Mouse (Mus musculus) left cerebral cortex, postnatal 14 days (tissue): ENCODE data around the gene Prr13. TPM values are rescaled to one million over a fixed set of nuclear protein-coding genes. Genes with fewer than 3 reads are reported as not detected.

Experiments used
- DNase-seq, 2 experiments: peaks; one replicate each; pipeline ENCODE4 v3.0.0; 2021 to 2022; ENCODE audit warnings: low spot score in 2 of 2, mixed read lengths in 1 of 2
- intact Hi-C: fragments of 180-260 bp; cut with DNase I; formaldehyde crosslinking; loops from one replicate; pipeline ENCODE4 v1.15.1; 2025
- long read RNA-seq, 2 experiments: library from polyadenylated mRNA; stranded (forward); transcript quantifications; one replicate each; pipeline ENCODE4 v2.0.0; 2021
- total RNA-seq, 2 experiments: library from RNA; stranded (reverse); gene quantifications; 2 replicates each; pipeline ENCODE4 v1.2.3; 2021

Prr13 gene
- total RNA-seq: 10 to 100 TPM; 22.3 to 24.8 TPM
- long read RNA-seq, experiment 1, transcript Prr13-201 (5 exons, 1,224 nt): minor isoform, 10 of 37 reads
- long read RNA-seq, experiment 1, transcript Prr13-204 (4 exons, 1,055 nt): major isoform, 22 of 37 reads
- long read RNA-seq, experiment 1, partial matches to known transcripts: 1 of 37 reads
- long read RNA-seq, experiment 1, other reads (novel, unspliced or antisense): 1 of 37 reads
- long read RNA-seq, experiment 2, transcript Prr13-204 (4 exons, 1,055 nt): major isoform, 18 of 28 reads
- long read RNA-seq, experiment 2, transcript Prr13-201 (5 exons, 1,224 nt): minor isoform, 8 of 28 reads
- long read RNA-seq, experiment 2, partial matches to known transcripts: 0 of 28 reads
- long read RNA-seq, experiment 2, other reads (novel, unspliced or antisense): 0 of 28 reads

DNA sequence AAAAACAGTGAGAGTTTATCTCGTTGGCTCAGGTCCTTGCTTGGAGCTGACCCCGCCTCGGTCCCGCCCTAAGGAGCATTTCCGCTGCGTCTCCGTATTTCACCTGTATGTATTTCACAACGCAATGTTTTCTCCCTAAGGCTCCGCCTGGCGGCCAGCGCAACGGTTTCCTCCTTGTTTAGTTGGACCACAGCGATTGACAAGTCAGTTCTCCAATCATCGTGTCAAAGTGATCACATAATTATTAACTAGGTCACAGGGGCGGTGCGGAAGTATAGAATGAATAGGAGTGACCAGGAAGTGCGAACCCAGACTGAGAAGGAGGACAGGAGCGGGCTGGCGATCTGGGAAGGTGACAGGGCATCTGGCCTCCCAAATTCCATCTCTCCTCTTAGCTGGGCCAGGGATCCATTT is at the start of gene Prr13:
TSS of gene Prr13 (plus strand) at position 125 of the 414 bp plus-strand sequence.
- peak; percentile 85 to 91 for DNase-seq
- intact Hi-C loops: no loop called here

DNA sequence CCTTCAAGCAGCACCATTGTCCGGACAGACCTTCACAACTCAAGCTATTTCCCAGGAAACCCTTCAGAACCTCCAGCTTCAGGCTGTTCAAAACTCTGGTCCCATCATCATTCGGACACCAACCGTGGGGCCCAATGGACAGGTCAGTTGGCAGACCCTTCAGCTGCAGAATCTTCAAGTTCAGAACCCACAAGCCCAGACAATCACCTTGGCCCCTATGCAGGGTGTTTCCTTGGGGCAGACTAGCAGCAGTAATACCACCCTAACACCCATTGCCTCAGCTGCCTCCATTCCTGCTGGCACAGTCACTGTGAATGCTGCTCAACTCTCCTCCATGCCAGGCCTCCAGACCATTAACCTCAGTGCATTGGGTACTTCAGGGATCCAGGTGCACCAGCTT is 49.5 kb upstream of the Prr13 start:
- DNase-seq: no peak
- intact Hi-C loops: no loop called here

DNA sequence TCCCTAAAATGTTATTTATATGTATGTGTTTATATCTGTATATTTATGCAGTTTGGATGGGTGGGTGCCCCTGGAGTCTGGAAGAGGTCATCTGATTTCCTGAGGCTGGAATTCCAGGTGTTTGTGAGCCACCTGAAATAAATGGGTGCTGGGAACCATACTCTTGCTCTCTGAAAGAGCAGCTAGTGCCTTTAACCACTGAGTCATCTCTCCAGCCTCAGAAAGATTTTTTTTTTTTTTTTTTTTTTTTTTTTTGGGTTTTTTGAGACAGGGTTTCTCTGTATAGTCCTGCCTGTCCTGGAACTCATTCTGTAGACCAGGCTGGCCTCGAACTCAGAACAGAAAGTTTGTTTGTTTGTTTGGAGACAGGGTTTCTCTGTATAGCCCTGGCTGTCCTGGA is 47.8 kb upstream of the Prr13 start:
- DNase-seq: no peak
- intact Hi-C loops: no loop called here

DNA sequence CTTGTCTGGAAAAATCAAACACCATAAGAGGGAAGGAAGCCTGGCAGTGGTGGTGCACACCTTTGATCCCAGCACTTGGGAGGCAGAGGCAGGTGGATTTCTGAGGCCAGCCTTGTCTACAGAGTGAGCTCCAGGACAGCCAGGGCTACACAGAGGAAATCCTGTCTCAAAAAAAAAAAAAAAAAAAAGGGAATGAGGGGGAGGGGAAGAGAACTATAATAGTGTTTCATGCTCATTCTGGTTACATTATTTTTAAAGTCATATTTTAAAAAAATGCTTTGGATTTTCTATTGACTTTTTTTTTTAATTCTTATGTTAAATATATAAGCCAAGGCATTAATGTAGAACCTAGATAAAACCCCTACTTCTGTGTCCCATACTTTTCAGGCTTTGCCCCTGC is 45.1 kb upstream of the Prr13 start:
- intact Hi-C loops: no loop called here

DNA sequence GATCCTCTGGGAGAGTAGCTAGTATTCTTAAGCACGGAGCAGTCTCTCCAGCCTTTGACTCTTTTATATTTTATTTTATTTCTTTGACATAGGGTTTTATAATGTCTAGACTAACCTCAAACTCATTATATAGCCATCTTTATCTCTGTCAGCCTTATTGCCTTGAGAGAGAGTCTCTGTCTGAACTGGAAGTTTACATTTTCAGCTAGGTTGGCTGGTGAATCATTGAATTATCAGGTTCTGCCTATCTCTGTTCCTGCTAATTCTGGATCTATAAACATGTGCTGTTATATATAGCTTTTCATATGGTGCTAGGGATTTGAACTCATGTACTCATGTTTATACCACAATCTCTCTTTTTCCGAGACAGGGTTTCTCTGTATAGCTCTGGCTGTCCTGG is 41.3 kb upstream of the Prr13 start:
- intact Hi-C loops: no loop called here
- DNase-seq: no peak

More for the DNA sequence above, 45.1 kb upstream of the Prr13 start:
- no peak for DNase-seq

DNA sequence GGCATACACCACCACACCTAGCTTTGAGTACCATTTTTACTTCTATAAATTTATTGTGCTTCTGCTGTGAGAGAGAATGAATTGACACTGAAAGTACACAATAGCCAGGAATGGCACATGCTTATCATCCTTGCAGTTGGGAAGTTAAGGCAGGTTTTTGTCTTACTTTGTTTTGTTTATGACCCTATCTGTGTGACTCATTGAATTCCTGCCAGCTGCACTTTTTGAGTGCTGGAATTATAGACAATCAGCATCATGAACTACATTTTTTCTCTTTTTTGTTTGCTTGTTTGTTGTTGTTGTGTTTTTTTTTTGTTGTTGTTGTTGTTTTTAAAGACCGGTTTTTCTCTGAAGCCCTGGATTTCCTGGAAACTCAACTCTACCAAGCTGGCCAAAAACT is 37.8 kb upstream of the Prr13 start:
- intact Hi-C loops: loop anchor here (1.0 kb wide), 1 partner anchor 40 kb away; no protein-coding TSS in a partner anchor
- DNase-seq: no peak

DNA sequence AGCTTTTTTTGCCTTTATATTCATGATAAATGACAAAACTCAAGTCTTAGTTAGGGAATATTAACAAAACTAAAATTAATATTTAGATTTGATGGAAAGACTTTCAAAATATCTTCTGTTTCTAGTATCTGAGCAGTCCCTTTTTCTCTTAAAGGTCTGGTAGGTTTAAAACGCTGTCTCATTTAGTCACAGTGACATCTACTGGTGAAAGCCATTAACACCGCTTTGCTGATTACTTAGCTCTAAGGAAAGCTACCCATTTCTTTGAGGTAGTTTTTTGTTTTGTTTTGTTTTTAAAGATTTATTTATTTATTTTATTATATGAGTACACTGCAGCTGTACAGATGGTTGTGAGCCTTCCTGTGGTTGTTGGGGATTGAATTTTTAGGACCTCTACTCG is 37.4 kb upstream of the Prr13 start:
- DNase-seq: peak; percentile 59 to 64
- intact Hi-C loops: loop anchor here (1.0 kb wide), 1 partner anchor 40 kb away; no protein-coding TSS in a partner anchor

DNA sequence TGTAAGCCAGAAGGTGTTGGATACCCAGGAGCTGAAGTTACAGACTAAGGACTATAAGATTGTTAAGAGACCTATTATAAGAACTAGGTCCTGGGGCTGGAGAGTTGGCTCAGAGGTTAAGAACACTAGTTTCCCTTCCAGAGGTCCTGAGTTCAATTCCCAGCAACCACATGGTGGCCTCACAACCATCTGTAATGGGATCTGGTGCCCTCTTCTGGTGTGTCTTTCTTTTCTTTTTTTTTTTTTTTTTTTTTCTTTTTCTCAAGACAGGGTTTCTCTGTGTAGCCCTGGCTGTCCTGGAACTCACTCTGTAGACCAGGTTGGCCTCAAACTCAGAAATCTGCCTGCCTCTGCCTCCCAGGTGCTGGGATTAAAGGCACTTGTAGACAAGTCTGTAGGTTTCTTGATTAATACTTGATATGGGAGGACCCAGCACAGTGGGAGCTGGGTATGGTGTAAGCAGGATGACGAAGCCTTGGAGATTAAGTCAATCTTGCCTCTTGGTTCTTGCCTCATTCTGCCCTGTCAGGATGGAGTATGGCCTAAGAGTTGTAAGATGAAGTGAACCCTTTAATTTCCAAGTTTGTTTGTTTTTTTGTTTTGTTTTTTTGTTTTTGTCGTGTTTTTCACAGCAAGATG is 35.1 kb upstream of the Prr13 start:
- intact Hi-C loops: no loop called here
- no peak for DNase-seq

DNA sequence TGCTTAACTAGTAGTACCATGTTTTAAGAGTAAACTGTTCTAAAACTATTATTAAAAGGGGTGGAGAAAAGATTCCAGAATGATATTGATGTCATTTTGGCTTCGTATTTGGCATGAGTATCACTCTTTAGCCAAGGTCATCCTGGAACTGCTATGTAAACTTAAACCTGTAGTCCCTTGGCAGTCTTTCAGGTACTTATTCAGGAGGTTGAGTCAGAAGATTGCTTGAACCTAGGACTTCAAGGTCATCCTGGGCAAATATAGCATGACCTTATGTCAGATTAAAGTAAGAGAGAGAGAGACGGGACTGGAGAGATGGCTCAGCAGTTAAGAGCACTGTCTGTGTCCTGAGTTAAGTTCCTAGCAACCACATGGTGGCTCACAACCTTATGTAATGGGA is 34.2 kb upstream of the Prr13 start:
- intact Hi-C loops: no loop called here
- no peak for DNase-seq

DNA sequence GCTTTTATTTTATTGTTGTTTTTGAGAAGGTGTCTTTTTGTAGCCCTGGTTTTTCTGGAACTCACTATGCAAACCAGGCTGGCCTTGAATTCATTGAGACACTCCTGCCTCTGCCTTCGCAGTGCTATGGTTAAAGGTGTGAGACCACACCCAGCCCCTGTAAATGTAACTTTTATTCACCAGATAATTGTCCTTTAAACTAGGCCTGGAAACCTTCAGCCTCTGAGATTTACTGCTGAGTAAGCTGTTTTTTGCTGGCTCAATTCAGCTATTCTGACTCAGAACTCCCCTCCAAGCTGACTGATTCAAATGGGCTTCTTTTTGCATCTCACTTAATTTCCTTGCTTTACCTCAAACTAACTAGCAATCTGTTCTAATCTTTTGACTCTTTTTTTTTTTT is 31.9 kb upstream of the Prr13 start:
- intact Hi-C loops: no loop called here
- DNase-seq: no peak

DNA sequence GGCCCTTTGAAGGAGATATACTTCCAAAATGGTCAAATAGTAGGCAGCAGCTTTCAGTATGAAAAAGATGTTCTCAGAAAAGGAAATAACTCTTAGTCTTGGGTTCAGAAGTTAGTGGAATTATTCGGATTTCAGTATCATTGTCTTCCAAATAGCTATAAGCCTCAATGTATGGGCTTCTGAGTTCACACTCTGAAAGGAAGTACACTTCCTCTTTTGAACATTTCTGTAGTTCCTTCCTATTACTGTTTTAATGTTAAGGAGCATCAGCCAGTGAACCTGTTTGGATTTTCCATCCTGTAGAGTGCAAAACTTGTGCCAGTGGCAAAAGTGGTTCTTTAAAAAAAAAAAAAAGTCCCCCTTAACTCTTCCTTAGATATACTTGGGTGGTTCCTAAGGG is 26.8 kb upstream of the Prr13 start:
- no peak for DNase-seq
- intact Hi-C loops: no loop called here

DNA sequence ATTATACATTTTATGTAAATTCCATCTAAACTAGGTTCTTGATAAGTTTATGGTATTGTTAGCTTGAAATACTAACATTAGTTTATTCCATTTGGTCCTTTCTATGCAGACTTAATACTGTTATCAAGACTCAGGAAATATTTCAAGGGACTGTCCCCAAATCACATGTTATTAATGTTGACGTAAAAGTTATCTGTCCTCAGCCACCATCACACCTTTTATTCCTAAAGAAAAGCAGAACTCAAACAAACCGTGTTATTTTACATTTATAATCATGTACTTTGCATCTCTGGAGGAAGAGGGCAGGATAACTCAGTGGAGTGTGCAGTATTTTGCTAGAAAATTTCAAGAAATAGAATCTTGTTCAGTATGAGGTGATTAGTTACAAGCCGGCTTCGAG is 25.7 kb upstream of the Prr13 start:
- DNase-seq: no peak
- intact Hi-C loops: no loop called here

DNA sequence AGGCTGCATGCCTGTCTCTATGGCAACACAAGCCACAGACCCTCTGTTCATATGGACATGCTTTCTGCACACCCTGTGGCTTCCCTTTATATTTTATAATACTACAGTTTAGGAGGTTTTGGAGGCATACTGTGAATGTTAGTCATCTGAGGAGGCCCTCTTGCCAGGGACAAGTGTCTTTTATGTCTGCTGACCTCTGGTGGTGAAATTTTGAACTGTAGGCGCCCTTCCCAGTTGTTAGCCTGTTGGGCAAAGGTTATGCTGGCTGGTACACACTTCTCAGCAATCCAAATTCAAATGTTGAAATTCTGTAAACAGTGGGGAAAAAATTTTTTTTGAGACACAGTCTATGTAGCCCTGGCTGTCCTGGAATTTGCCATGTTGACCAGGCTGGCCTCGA is 16.3 kb upstream of the Prr13 start:
- intact Hi-C loops: loop anchor here (1.0 kb wide), 1 partner anchor 61 kb away; no protein-coding TSS in a partner anchor
- DNase-seq: peak; percentile 89 to 90

DNA sequence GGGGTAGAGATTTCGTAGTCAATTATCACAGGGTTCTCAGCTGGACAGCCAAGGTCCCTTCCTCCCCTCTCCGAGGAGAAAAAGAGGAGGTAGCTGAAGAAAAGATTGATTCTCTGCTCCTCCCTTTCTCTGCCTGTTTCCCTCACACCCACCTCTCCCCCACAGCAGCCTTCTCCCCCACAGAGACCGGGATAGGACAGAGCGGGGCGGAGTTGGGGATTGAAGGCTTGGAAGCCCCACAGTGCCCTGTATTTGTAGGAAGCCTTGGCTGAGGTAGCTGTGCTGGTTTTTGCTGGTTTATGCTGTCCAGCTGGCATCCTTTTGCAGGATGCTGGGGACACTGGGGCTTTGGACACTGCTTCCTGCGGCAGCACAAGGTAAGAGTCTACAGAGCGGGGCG is 13.7 kb upstream of the Prr13 start, which contains the start of gene Amhr2:
TSS of gene Amhr2 (plus strand) at position 222 of the 400 bp plus-strand sequence.
- no peak for DNase-seq
- intact Hi-C loops: no loop called here

DNA sequence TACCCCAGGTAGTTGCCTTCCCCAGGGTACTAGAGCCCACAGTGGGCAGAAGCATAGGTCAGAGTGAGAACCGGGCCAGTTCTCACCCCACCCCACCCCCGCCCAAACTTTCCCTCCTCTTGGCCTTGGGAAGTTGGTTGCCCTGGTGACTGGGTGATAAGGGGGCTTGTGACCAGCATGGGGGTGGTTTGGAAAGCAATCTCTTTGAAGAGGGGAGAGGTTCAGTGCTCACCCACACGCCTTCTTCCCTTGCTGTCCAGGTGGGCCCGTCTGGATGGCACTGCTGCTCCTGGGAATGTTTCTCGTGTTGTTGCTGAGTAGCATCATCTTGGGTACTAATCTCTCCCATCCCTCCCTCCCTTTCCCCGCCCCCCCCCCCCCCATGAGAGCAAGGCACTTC is 12.4 kb upstream of the Prr13 start:
- intact Hi-C loops: no loop called here
- no peak for DNase-seq

DNA sequence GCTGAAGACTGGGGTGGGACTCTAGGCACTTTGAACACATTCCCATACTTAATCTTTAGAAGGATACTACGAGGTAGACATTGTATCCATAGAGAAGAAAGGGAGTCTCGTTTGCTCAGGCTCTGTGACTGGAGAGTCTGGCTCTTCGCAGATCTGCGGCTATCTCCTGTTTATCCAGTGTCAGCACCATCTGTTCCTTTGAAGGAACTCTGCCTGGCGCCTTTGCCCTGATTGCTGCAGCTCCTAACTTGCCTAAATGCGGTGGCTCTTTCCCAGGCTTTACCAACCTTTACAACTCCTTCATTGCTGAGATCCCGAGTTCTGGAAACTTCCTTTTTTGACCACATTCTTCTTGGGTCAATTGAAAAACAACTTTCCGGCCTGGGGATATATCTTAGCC is 9.5 kb upstream of the Prr13 start:
- no peak for DNase-seq
- intact Hi-C loops: no loop called here

DNA sequence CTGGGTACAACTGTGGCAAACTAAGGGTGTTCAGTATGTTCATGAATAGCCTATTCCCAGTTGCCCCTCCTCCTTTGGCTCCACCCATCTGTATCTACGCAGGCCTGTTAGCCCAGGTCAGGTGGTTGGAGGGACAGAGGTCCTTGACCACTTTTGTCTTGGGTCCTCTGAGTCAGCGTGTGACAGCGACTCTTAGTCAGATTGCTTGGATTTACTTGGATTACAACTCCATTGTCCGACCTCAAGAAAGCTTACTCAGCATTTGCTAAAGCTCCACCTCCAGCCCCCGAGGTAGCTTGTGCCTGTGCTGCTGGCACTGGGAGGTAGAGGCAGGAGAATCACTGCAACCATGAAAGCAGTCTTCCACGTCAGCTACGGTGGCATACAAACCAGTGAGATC is 7.9 kb upstream of the Prr13 start:
- DNase-seq: no peak
- intact Hi-C loops: no loop called here

DNA sequence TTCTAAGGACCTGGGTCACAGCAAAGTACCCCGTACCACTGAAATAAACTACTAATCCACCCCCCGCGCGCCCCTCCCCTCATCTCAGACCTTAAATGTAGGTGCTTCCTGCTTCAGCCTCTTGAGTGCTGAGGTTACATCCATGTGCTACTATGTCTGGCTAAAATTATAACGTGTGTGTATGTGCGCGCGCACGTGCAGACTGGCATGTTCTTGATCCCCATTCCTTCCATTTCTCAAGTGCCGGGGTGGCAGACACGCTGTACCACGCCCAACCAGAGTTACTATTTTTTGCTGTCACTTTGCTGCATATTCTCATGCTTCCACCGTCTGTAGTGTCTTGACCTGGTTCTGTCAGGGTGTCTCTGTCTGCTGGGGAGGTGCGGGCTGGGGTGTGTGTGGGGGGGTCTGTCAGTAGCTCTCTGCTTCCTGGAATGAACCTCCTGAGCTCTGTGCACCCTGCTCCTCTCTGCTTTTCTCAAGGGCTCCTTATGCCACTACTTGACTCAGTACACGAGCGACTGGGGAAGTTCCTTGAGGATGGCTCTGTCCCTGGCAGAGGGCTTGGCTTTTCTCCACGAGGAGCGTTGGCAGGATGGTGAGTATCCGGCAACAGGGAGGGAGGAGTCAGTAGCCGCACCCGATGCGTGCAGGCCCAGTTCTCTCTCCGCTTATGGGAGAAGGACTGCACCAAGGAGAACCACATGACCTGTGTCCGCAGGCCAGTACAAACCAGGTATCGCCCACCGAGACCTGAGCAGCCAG is 7.0 kb upstream of the Prr13 start:
- no peak for DNase-seq
- intact Hi-C loops: no loop called here

DNA sequence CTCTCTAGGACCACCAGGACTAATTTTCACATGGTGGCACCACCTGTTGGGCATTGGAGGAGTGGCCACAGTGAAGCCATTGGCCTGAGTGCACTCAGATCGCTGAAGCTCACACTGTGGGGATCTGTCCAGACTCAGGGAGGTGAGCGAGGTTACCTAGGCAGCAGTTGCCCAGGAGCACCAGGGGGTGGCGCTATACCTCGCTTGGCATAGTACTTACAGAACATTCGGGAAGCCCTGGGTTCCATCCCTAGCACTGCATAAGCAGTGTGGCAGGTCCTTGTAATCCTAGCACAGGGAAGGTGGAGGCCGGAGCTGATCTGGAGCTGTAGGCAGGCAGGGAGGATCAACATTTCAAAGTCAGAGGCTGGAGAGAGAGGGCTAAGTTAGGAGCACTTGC is 2.8 kb upstream of the Prr13 start:
- intact Hi-C loops: no loop called here
- DNase-seq: no peak

DNA sequence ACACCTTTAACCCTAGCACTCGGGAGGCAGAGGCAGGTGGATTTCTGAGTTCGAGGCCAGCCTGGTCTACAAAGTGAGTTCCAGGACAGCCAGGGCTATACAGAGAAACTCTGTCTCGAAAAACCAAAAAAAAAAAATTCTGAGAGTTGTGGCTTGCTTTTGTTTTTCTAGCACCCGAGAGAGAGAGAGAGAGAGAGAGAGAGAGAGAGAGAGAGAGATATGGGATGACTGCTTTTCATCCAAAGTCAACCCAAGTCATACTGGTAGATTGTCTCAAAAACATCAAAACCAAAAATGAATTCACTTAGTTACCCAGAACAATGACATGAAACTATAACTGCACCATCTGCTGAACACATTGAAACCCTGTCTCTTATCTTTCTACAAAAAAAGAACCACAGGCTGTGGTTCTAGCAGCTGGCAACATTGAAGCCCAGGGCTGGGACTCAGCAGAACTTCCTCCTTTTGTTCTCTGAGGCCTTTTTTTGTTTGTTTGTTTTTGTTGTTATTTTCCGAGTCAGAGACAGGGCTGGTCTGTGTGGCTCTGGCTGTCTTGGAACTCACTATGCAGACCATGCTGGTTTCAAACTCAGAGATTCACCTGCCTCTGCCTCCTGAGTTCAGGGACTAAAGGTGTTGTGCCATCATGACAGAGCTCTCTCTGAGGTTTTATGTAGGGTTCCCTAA is 635 bp upstream of the Prr13 start:
- DNase-seq: no peak
- intact Hi-C loops: no loop called here
